Mouse (Mus musculus) G1E (cell line): Measurements from ENCODE around the gene Nphp4. TPM values are rescaled to one million over a fixed set of nuclear protein-coding genes. Genes with fewer than 3 reads are reported as not detected.

Experiments
- ATAC-seq: 2 replicates; pipeline ENCODE4 v1.8.0; 2016; ENCODE audit warnings: mild to moderate bottlenecking; ENCODE audit not compliant: insufficient number of reproducible peaks, poor library complexity, low FRiP score, severe bottlenecking; ENCODE audit errors: extremely low read depth
- DNase-seq: peaks from one replicate; pipeline ENCODE4 v3.0.0; 2012; ENCODE audit warnings: low spot score
- H3K27me3 ChIP-seq: 2 replicates; pipeline ENCODE4 v1.6.1; 2012; ENCODE audit warnings: mild to moderate bottlenecking, low read length, inconsistent platforms; ENCODE audit not compliant: insufficient read depth
- H3K36me3 ChIP-seq: replicated peaks from 2 replicates; pipeline ENCODE3; 2012; ENCODE audit warnings: mild to moderate bottlenecking, inconsistent platforms
- H3K4me1 ChIP-seq: 2 replicates; pipeline ENCODE4 v1.6.1; 2012; ENCODE audit warnings: low read depth, low read length, inconsistent platforms, mixed read lengths; ENCODE audit not compliant: insufficient read depth
- H3K4me3 ChIP-seq: 2 replicates; pipeline ENCODE4 v1.5.1; 2012; ENCODE audit warnings: low read depth, mild to moderate bottlenecking, inconsistent platforms, low read length, moderate library complexity, mixed read lengths
- H3K9me3 ChIP-seq: replicated peaks from 2 replicates; pipeline ENCODE4 v1.6.1; 2012; ENCODE audit warnings: inconsistent platforms
- CTCF ChIP-seq: IDR thresholded peaks from 2 replicates; pipeline ENCODE4 v1.5.1; 2012; ENCODE audit warnings: low read depth, low read length, inconsistent platforms, mixed read lengths
- GATA1 ChIP-seq: IDR thresholded peaks from 2 replicates; pipeline ENCODE4 v1.6.1; 2012; ENCODE audit warnings: borderline replicate concordance, low read length, inconsistent platforms, mixed read lengths
- GATA2 ChIP-seq: IDR thresholded peaks from 2 replicates; pipeline ENCODE4 v1.6.1; 2012; ENCODE audit warnings: low read depth, low read length, inconsistent platforms, borderline replicate concordance
- POLR2AphosphoS5 ChIP-seq: IDR thresholded peaks from 2 replicates; pipeline ENCODE4 v1.6.1; 2012; ENCODE audit warnings: low read depth, low read length, inconsistent platforms; ENCODE audit not compliant: insufficient replicate concordance
- TAL1 ChIP-seq: conservative IDR thresholded peaks from 2 replicates; pipeline ENCODE4 v1.6.1; 2012; ENCODE audit warnings: low read depth, low read length, inconsistent platforms, mixed read lengths
- polyA plus RNA-seq: library from polyadenylated mRNA; stranded (reverse); fragments of >175 nt; gene quantifications from 2 replicates; pipeline ENCODE4 v1.2.3, GENCODE M21; 2012
- total RNA-seq, 2 experiments: library from RNA; stranded (forward) in 1 of 2; stranded (reverse) in 1 of 2; fragments of 200-1000 nt in 1 of 2; fragments of >200 nt in 1 of 2; fragmentation: Nextera tagmentation in 1 of 2; gene quantifications; 2 replicates each; pipeline ENCODE4 v1.2.3; 2014 to 2017

The Nphp4 gene
- total and polyA plus RNA-seq, 3 experiments, result not detected

DNA sequence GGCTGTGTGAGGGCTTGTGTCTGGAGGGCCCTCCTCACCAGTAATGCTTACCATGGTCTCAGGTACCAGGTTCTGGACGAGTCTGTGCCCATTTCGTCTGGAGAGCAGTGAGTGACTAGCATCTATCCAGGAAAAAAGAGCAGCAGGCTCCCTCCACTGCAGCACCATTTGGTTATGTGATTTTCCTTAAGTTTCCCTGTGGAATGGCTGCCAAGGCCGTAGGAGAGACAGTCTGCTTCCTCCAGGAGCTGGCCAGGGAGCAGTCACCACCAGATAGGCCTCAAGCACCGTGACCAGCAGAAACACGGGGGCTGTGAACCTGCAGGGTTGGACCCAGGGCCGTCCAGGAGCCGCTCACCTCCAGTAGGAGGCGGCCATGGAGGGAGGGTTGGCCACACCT is 3.9 kb downstream of the Nphp4 start:
- Histone ChIP-seq H3K4me1 (no peaks in the 10 kb centered on the region), H3K36me3 (no peaks in the 10 kb centered on the region), H3K9me3 (peaks cover 93% of the 10 kb centered on the region), H3K27me3 (no peaks in the 10 kb centered on the region; the same call in 1 of the 2 replicates), H3K4me3 (no peak overlapping the region)
- no peak for TF ChIP-seq CTCF
- TF ChIP-seq TAL1, result no peak
- TF ChIP-seq GATA2, result no peak
- no peak for TF ChIP-seq POLR2AphosphoS5
- TF ChIP-seq GATA1, result no peak
- DNase-seq (no peak), ATAC-seq (no peak)

DNA sequence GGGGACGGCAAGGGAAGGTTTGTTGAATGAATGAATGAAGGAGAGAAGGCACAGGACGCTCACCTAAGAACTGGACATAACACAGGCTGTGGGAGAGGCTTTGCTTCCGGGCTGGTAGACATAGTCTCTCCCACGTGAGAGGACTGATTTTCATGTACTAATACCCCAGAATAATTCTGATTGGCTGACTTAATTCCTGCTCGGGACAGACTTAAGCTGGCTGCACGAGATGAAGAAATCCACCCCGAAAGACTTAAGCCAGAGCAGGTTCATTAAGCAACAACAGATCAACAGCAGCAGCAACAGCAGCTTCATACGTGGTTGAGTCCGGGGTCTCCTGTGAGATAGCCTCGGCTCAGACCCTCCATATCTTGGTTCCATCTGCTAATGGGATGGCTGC is 11.5 kb downstream of the Nphp4 start:
- H3K9me3 ChIP-seq, result peaks cover 95% of the 10 kb centered on the region
- ATAC-seq (no peak), DNase-seq (no peak)

DNA sequence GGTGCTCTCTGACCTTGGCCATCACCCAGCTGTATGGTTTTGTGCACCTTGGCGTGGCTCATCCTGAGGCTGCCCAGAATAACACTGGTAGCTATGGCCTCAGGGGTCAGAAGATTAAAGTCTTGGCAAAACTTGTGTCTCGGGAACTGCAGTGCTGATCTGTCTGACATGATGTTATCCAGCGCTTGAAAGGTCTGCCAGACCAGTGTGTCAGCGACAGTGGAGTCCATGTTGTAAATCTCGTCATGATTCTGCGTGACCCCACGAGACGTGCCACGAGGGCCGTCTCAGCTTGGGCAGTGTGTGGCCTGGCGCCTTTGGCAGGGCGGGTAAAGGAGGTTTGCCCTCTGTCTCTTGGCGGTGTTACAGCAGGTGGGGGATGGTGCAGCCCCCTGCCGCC is 13.8 kb downstream of the Nphp4 start:
- H3K4me3 ChIP-seq, result no peak overlapping the region; the same call in 1 of the 2 replicates
- no peaks in the 10 kb centered on the region for H3K36me3 ChIP-seq
- no peaks in the 10 kb centered on the region for H3K4me1 ChIP-seq
- H3K9me3 ChIP-seq, result peaks cover 95% of the 10 kb centered on the region
- no peaks in the 10 kb centered on the region; the same call in 1 of the 2 replicates for H3K27me3 ChIP-seq
- no peak for DNase-seq
- ATAC-seq, result no peak
- TF ChIP-seq POLR2AphosphoS5 (no peak), GATA2 (no peak), CTCF (no peak), GATA1 (no peak), TAL1 (no peak)

More for the DNA sequence above, 11.5 kb downstream of the Nphp4 start:
- no peak for TF ChIP-seq GATA1
- no peak for TF ChIP-seq TAL1
- TF ChIP-seq GATA2, result no peak
- TF ChIP-seq POLR2AphosphoS5, result no peak
- no peak for TF ChIP-seq CTCF
- Histone ChIP-seq H3K36me3 (no peaks in the 10 kb centered on the region), H3K4me3 (no peak overlapping the region), H3K27me3 (no peaks in the 10 kb centered on the region), H3K4me1 (no peaks in the 10 kb centered on the region)

DNA sequence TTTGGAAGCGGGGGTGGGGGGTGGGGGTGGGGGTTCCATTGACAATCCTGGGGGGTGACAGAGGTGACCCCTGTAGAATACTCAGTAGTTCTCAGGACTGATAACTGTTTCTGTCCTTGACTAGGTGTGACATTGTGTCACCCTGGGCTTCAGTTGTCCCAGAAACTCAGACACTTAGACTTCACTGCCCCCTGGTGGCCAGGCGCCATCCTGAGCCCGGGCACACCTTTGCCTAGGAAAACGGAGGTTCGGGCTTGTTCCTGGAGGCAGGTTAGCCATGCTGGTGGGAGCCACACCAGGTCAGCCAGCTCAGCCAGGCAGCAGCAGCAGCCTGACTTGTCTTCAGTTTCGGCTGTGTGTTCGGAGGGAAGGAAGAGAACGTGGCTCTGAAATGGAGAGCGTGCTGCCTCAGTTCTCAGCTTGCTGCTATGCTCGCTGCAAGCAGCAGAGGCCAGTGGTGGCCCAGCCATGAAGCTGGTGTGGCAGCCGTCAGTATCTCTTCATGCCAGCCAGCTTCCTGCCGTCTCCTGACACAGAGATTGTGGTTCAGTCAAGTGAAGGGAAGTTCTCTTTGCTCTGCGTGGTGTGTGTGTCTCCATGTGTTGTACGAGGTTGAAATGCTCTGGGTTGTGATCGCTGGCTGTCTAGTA is 14.9 kb downstream of the Nphp4 start:
- Histone ChIP-seq H3K27me3 (no peaks in the 10 kb centered on the region; the same call in 1 of the 2 replicates), H3K4me3 (peak overlapping the region; percentile 15; the same call in 1 of the 2 replicates), H3K4me1 (no peaks in the 10 kb centered on the region), H3K36me3 (no peaks in the 10 kb centered on the region), H3K9me3 (peaks cover 98% of the 10 kb centered on the region)
- TF ChIP-seq POLR2AphosphoS5 (no peak), TAL1 (no peak), GATA2 (no peak), GATA1 (no peak), CTCF (no peak)
- DNase-seq (no peak), ATAC-seq (no peak)

DNA sequence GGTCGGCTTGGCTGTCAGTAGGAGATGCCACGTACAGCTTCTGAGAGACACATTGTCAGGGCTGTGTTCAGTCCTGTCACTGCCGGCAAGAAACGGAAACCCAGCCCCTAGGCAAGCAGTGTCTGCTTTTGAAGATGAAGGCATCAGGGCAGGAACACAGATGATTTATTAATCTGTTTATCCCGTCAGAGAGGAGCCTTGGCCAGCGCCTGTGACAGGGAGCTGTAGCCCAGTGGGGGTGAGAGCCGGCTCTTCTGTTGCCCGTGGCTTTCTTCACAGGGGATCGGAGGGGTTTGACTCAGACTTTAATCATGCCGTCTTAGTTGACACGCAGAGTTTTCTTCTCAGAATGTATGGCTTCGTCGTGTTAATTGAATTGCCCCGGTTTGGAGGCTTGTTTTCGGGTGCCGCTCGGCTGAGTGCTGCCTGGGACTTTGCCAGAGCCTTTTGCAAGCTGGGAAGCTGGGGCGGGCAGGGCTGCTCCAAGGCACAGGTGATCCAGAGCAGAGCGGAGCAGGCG is 17.9 kb downstream of the Nphp4 start:
- no peak for TF ChIP-seq TAL1
- no peak for TF ChIP-seq POLR2AphosphoS5
- TF ChIP-seq GATA1, result no peak
- TF ChIP-seq GATA2, result no peak
- TF ChIP-seq CTCF, result no peak
- DNase-seq, result no peak
- Histone ChIP-seq H3K27me3 (no peaks in the 10 kb centered on the region; the same call in 1 of the 2 replicates), H3K36me3 (no peaks in the 10 kb centered on the region), H3K4me1 (no peaks in the 10 kb centered on the region; the same call in 1 of the 2 replicates), H3K9me3 (peaks cover 99% of the 10 kb centered on the region), H3K4me3 (no peak overlapping the region; the same call in 1 of the 2 replicates)
- ATAC-seq, result no peak

GRCm38 (mm10) chr4:152512221-152512925 is 35.9 kb downstream of the Nphp4 start:
- ATAC-seq (no peak), DNase-seq (no peak)
- Histone ChIP-seq H3K4me1 (no peaks in the 10 kb centered on the region), H3K9me3 (peaks cover 96% of the 10 kb centered on the region), H3K4me3 (peak overlapping the region; percentile 17; the same call in 1 of the 2 replicates), H3K27me3 (no peaks in the 10 kb centered on the region), H3K36me3 (no peaks in the 10 kb centered on the region)
- no peak for TF ChIP-seq GATA1
- TF ChIP-seq TAL1, result no peak
- no peak for TF ChIP-seq CTCF
- TF ChIP-seq GATA2, result no peak
